Mouse (Mus musculus) neural tube, embryonic 14.5 days (tissue): ENCODE measurements around the gene Arf5. TPM values are rescaled to one million over a fixed set of nuclear protein-coding genes. Genes with fewer than 3 reads are reported as not detected.

ENCODE experiments used
- ATAC-seq: fragments of 200-750 bp; cut with Nextera tagmentation; 2 replicates; pipeline ENCODE4 v1.8.0; 2017; ENCODE audit warnings: low read depth, mild to moderate bottlenecking, moderate TSS enrichment, moderate library complexity
- H3K27ac ChIP-seq: fragments of 300-500 bp; sonication (generic); 2 replicates; pipeline ENCODE4 v1.5.1; 2014; ENCODE audit warnings: low read depth, mild to moderate bottlenecking, control low read depth, low read length, moderate library complexity, mixed read lengths
- H3K27me3 ChIP-seq: fragments of 300-500 bp; sonication (generic); 2 replicates; pipeline ENCODE4 v1.6.1; 2014; ENCODE audit warnings: low read length; ENCODE audit not compliant: control insufficient read depth, insufficient read depth
- H3K36me3 ChIP-seq: fragments of 300-500 bp; sonication (generic); 2 replicates; pipeline ENCODE4 v1.6.1; 2014; ENCODE audit warnings: low read length, mixed read lengths; ENCODE audit not compliant: control insufficient read depth, insufficient read depth
- H3K4me1 ChIP-seq: fragments of 300-500 bp; sonication (generic); 2 replicates; pipeline ENCODE4 v1.6.1; 2014; ENCODE audit warnings: low read length; ENCODE audit not compliant: control insufficient read depth, insufficient read depth
- H3K4me2 ChIP-seq: fragments of 300-500 bp; sonication (generic); 2 replicates; pipeline ENCODE4 v1.6.1; 2014; ENCODE audit warnings: mild to moderate bottlenecking, low read depth, low read length, control low read depth
- H3K4me3 ChIP-seq: fragments of 300-500 bp; sonication (generic); 2 replicates; pipeline ENCODE4 v1.5.1; 2014; ENCODE audit warnings: low read depth, low read length, control low read depth, mixed read lengths
- H3K9ac ChIP-seq: fragments of 300-500 bp; sonication (generic); replicated peaks from 2 replicates; pipeline ENCODE4 v1.6.1; 2014; ENCODE audit warnings: low read depth, mild to moderate bottlenecking, control low read depth, low read length, mixed read lengths
- H3K9me3 ChIP-seq: fragments of 300-500 bp; sonication (generic); 2 replicates; pipeline ENCODE4 v1.6.1; 2016; ENCODE audit warnings: low read length; ENCODE audit not compliant: control insufficient read depth
- WGBS: fragments of 180-500 bp; shearing (Covaris S2); extraction: QIAGEN DNeasy Blood & Tissue Kit; methylation state at CpG from one replicate; pipeline ENCODE4 v1.1.7; 2014; 5-methylcytosine and 5-hydroxymethylcytosine counted together
- polyA plus RNA-seq: library from polyadenylated mRNA; unstranded; fragments of >200 nt; fragmentation: Nextera tagmentation; extraction: Ambion mirVana; gene quantifications from 2 replicates; pipeline ENCODE4 v1.2.1, GENCODE M21; 2014

Gene Arf5
- polyA plus RNA-seq, 1 experiment from 2014 or later, result 392 TPM

DNA sequence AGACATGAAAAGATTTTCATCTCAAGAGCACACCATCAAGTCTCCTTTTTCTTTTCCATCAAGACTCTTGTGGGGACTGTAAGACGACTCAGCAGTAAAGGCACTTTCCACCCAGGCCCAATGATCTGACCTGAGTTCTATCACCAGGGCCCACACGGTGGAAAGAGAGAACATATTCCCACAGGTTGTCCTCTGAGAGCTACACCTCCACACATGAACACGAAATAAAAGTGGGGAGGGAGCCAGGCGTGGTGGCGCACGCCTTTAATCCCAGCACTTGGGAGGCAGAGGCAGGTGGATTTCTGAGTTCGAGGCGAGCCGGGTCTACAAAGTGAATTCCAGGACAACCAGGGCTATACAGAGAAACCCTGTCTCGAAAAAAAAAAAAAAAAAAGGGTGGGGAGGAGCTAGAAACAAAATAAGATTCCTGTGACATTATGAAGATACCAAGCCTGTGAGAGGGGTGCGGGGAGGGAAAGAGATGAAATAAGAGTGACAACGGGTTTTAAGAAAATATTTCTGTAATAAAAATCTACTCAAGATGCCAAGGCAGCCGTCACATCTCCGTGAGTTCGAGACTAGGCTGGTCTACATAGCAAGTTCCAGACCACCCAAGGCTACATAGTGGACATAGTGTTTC lies 589 bp upstream of the Arf5 start:
- peak overlapping the region; percentile 86 for H3K4me3 ChIP-seq
- WGBS, result 71% methylated on average over 15 of the region's 15 CpGs
- ATAC-seq, result no peak
- H3K9ac ChIP-seq, result 0 out of 2 replicates have a peak overlapping the region, but pooled peaks have one; percentile 98
- H3K9me3 ChIP-seq, result no peaks in the 10 kb centered on the region
- peak overlapping the region; percentile 64 for H3K4me2 ChIP-seq
- 0 out of 2 replicates have a peak, but pooled peaks cover 2% of the 10 kb centered on the region for H3K27me3 ChIP-seq
- H3K27ac ChIP-seq, result no peak overlapping the region; the same call in 1 of the 2 replicates
- H3K36me3 ChIP-seq, result peaks cover 21% of the 10 kb centered on the region
- H3K4me1 ChIP-seq, result peaks cover 32% of the 10 kb centered on the region

DNA sequence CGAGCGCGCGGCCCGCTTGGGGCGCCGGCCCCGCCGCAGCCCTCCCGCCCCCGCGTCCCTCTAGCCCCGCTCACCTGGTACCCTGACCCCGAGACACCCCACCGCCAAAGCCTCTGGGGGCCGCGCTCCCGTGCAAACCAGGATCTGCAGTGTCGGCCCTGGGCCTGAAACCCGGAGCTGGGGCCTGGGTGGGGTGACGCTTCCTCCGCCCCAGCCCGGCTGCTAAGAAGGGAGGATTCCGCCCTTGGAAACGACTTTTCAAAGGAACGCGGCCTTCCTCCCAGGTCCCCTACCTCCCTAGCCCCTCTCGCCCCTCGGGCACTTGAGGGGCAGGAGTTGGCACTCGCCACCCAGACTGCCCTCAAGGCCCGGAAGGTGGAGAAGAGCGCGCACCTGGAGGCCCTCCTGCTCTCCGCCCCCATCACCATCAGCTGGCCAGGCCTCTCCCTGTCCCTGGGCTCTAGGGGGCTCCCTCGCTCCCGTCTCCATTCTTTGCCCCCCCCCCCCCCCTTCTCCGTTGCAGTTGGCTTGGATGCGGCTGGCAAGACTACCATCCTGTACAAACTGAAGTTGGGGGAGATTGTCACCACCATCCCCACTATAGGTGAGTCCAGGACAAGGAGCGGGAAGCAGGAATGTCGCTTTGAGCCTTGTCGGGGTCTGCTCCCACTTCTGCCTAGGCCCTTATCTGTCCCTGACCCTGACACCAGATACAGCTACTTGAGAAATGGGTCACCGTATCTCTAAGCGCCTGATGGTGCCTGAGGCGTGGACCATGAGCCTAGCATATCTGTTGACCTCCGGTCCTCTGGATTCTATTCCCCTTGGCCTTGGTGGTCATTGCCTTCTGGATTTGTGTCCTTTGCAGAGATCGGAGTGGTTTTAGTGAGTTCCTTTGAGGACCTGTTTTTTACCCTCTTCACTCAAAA lies 671 bp downstream of the Arf5 start:
- peaks cover 9% of the 10 kb centered on the region for H3K36me3 ChIP-seq
- peaks cover 32% of the 10 kb centered on the region for H3K4me1 ChIP-seq
- H3K9ac ChIP-seq, result peak overlapping the region; percentile 98
- 0 out of 2 replicates have a peak, but pooled peaks cover 2% of the 10 kb centered on the region for H3K27me3 ChIP-seq
- peak overlapping the region; percentile 84 for H3K27ac ChIP-seq
- H3K4me3 ChIP-seq, result peak overlapping the region; percentile 86
- H3K9me3 ChIP-seq, result no peaks in the 10 kb centered on the region
- H3K4me2 ChIP-seq, result peak overlapping the region; percentile 64
- peak; percentile 38 for ATAC-seq
- WGBS, result 11% methylated on average over 41 of the region's 46 CpGs

DNA sequence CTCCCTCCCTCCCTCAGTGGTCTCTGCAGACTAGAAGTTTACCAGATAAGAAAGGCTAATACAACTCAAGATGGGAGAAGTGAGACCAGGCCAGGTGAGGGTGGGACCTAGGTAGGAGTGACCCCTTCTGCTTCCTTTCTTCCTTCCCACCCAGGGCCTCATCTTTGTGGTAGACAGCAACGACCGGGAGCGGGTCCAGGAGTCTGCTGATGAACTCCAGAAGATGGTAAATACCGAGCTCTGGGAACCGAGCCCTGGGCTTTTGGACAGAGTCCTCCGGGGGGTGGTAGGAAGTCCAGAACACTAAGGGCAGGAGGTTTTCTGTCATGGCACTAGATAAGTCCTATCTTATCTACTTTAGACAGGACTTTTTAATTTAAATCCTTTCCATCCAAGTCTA lies 1.7 kb downstream of the Arf5 start:
- H3K27me3 ChIP-seq, result 0 out of 2 replicates have a peak, but pooled peaks cover 2% of the 10 kb centered on the region

DNA sequence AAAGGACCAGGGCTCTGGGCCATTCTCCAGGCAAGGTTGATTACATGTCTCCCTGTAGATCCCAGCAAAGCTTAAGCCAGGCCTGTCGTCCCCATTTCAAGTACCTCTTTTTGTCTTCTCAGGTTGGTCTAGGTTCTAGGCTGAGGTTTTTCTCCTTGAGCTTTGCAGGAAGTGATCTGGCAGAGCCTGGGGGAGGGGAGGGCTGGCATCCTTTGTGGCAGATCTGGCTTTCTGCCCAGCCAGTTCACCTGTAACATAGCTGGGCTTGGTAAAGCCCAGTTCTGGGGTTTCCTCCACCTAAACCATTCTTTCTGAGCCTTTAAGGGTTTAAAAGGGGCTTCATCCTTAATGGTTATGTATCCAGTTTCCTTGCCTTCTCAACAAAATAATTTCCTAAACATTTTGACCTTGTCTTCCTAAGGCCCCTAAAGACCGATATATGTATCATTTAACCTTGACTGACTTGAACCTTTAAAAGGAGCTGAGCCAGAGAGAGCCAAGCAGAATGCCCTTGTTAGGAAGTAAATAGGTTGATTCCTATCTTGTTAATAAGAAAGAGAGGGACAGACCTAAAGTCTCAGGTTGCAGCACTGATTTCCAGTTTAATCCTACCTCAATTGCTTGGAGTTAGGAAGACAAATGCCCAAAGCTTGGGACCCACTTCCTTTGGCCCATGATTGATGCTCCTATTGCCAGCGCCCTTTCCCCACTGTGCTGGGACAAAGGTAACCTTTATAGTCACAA lies 3.9 kb downstream of the Arf5 start, which contains the start of gene Fscn3:
Gene Fscn3 (plus strand): TSS at position 694 of the 744 bp plus-strand sequence.
- H3K27me3 ChIP-seq, result 0 out of 2 replicates have a peak, but pooled peaks cover 2% of the 10 kb centered on the region
- H3K36me3 ChIP-seq, result peaks cover 8% of the 10 kb centered on the region; the same call in 1 of the 2 replicates
- peaks cover 13% of the 10 kb centered on the region for H3K4me1 ChIP-seq
- H3K4me3 ChIP-seq, result no peak within 1 kb of the TSS
- no peak within 1 kb of the TSS for H3K27ac ChIP-seq
- H3K9ac ChIP-seq, result no peak within 1 kb of the TSS
- H3K4me2 ChIP-seq, result no peak within 1 kb of the TSS
- 78% methylated on average over 3 of the region's 3 CpGs for WGBS
- no peaks in the 10 kb centered on the region for H3K9me3 ChIP-seq
- ATAC-seq, result no peak

More for the DNA sequence above, 1.7 kb downstream of the Arf5 start:
- Histone ChIP-seq H3K27ac (no peak overlapping the region), H3K36me3 (peaks cover 8% of the 10 kb centered on the region; the same call in 1 of the 2 replicates), H3K4me2 (peak overlapping the region; percentile 64), H3K9ac (no peak overlapping the region), H3K4me1 (peaks cover 29% of the 10 kb centered on the region), H3K9me3 (no peaks in the 10 kb centered on the region), H3K4me3 (no peak overlapping the region)
- ATAC-seq, result no peak
- WGBS, result 95% methylated on average over 6 of the region's 6 CpGs

- WGBS, result 96% methylated on average over 3 of the region's 3 CpGs
- Histone ChIP-seq H3K27ac (no peak within 1 kb of the TSS), H3K9ac (no peak within 1 kb of the TSS), H3K9me3 (no peaks in the 10 kb centered on the region), H3K4me2 (no peak within 1 kb of the TSS), H3K27me3 (0 out of 2 replicates have a peak, but pooled peaks cover 2% of the 10 kb centered on the region), H3K36me3 (peaks cover 8% of the 10 kb centered on the region; the same call in 1 of the 2 replicates), H3K4me1 (peaks cover 12% of the 10 kb centered on the region), H3K4me3 (no peak within 1 kb of the TSS)
- ATAC-seq, result no peak
Observed at GRCm38 (mm10) chr6:28428290-28428689, 4.9 kb downstream of the Arf5 start, which contains the start of gene Gcc1. Gene Gcc1 (minus strand): TSS chr6:28428390.

- 89% methylated on average over 11 of the region's 11 CpGs for WGBS
Observed at GRCm38 (mm10) chr6:28429870-28430269, 6.5 kb downstream of the Arf5 start.

DNA sequence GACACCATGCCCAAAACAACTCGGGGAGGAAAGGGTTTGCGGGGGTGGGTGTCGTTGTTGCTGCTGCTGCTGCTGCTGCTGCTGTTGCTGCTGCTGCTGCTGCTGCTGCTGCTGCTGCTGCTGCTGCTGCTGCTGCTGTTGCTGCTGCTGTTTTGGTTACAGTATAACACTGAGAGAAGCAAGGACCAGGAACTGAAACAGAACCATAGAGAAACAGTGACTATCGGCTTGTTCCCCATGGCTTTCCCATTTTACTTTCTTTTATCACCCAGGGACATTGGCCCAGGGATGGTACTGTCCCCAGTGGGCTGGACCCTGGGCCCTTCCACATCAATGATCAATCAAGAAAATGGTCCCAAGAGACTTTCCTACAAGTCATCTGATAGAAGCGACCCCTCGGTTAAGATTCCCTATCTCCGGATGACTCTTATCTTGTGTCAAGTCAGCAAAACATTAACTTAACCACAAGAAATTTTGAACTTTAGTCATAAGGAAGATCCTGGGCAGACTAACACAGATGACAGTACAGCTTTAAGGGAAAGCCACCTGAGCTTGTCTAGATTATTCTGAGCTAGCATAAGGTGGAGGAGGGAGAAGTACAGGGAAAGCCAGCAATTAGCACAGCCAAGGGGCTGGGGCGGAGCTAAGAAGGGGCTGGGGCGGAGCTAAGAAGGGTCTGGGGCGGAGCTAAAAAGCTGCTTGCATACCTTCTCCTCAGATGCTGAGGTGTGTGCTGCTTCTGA lies 7.6 kb downstream of the Arf5 start:
- Histone ChIP-seq H3K9me3 (no peaks in the 10 kb centered on the region), H3K4me1 (no peaks in the 10 kb centered on the region), H3K27ac (no peak overlapping the region), H3K9ac (no peak overlapping the region), H3K4me3 (no peak overlapping the region), H3K27me3 (no peaks in the 10 kb centered on the region), H3K4me2 (no peak overlapping the region), H3K36me3 (peaks cover 6% of the 10 kb centered on the region; the same call in 1 of the 2 replicates)
- 80% methylated on average over 10 of the region's 10 CpGs for WGBS
- ATAC-seq, result no peak

More at GRCm38 (mm10) chr6:28429870-28430269, 6.5 kb downstream of the Arf5 start:
- Histone ChIP-seq H3K27ac (no peak overlapping the region), H3K4me2 (no peak overlapping the region), H3K4me1 (peaks cover 3% of the 10 kb centered on the region), H3K4me3 (no peak overlapping the region), H3K9me3 (no peaks in the 10 kb centered on the region), H3K36me3 (peaks cover 8% of the 10 kb centered on the region; the same call in 1 of the 2 replicates), H3K27me3 (no peaks in the 10 kb centered on the region), H3K9ac (no peak overlapping the region)
- ATAC-seq, result no peak

- no peak for ATAC-seq
- 78% methylated on average over 6 of the region's 6 CpGs for WGBS
Observed at GRCm38 (mm10) chr6:28431538-28431855, 8.1 kb downstream of the Arf5 start.

More at GRCm38 (mm10) chr6:28431538-28431855, 8.1 kb downstream of the Arf5 start:
- H3K9ac ChIP-seq, result no peak overlapping the region
- H3K4me2 ChIP-seq, result no peak overlapping the region
- H3K4me1 ChIP-seq, result no peaks in the 10 kb centered on the region
- H3K27me3 ChIP-seq, result no peaks in the 10 kb centered on the region
- no peak overlapping the region for H3K27ac ChIP-seq
- H3K9me3 ChIP-seq, result no peaks in the 10 kb centered on the region
- no peak overlapping the region for H3K4me3 ChIP-seq
- peaks cover 5% of the 10 kb centered on the region; the same call in 1 of the 2 replicates for H3K36me3 ChIP-seq
